Mouse (Mus musculus) lung, postnatal 10 days (tissue): ENCODE results near the gene Spata2.

Source experiments
- DNase-seq: peaks from one replicate; pipeline ENCODE4 v3.0.0; 2021

The Spata2 gene

DNA sequence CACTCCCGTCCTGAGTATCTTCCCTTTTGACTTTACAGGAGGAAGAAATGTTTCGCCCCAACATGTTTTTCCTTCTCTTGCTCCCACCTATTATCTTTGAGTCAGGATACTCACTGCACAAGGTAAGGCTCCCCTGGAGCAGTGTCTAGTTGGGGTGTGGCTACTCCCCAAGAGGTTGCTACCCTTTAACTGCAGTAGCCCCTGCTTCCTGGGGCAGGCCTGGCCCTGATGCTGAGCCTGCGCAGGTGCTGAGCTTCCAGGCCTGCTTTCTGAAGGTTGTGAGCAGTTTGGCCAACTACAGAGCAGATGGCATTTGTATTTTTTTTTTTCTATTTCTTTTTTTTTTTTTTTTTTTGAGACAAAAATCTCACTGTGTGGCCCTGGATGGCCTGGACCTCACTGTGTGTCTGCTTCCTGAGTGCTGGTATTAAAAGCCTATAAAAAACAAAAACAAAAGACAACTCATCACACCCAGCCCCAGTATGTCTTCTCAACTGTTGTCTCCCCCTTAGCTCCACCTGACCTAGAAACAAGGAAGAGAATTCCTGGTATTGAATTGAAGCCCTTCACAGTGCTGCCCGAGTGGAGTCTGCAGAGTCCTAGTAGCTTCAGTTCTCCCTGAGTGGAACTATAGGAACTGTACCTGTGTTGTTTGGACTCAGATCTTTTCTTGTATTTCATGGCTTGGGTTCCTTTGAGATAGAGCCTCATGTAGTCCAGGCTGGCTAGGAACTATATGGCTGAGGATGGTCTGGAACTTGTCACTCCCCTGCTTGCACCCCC is 49.1 kb downstream of the Spata2 start:
- no peak for DNase-seq

DNA sequence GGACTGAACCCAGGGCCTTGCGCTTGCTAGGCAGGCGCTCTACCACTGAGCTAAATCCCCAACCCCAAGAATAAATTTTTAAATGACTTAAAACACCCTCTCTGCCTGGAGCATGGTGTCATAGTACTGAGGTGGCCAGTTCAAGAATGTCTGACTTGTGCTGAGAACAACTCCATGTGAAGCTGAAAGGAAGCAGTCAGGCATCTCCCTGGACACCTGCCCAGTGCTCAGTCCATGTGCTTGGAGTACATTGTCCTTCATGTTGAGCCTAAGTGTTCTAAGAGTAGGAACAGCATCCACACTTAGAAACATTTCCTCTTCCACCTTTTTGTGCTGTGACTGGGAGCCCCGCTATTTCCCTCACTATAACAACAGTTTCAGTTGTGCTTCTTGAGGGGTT is 53.3 kb downstream of the Spata2 start:
- no peak for DNase-seq

DNA sequence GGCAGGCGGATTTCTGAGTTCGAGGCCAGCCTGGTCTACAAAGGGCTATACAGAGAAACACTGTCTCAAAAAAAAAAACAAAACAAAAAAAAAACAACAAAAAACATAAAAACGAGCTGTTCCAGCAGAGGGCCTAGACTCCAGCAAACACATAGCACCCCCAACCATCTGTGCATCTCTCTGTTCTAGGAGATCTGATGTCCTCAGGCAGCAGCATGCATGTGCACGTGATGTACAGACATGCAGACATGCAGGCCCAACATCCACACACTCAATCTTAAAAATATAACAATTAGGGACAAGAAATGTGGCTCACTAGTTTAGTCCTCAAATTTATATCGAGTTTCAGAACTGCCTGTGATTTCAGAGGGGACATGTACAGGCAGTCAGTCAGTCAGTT is 56.3 kb downstream of the Spata2 start:
- DNase-seq = no peak

DNA sequence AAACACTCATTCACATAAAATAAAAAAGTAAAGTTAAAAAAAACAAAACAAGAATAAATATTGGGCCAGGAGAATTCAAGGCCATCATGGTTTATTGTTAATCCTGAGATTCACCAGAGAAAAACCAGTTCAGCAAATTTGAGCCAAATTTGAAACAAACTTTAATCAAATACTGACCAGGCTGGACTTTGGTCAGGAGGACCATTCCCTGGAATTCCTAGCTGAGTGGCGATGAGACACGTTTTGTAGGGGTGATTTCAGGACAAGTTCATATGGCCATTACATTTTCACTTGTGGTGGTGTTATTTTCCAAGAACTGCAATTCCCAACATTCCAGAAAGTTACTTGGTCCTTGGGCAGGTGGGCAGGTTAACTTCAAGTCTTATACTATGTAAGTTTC is 57.1 kb downstream of the Spata2 start:
- DNase-seq = no peak

DNA sequence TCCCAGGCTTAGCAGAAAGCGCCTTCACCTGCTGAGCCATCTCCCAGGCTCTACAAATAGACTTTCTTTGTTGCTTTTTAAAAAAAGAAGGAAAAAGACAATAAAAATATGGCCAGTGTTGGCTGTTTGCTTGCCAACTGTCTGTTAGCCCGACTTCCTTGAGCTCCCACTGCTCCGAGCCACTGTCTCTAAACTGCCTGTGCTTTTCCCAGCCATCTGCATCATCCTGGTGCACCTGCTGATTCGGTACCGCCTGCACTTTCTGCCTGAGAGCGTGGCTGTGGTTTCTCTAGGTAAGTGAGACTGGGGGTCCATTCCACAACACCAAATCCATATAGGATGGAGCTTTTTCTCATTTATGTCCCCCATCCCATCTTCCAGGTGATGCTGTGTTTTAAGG is 58.1 kb downstream of the Spata2 start:
- no peak for DNase-seq

DNA sequence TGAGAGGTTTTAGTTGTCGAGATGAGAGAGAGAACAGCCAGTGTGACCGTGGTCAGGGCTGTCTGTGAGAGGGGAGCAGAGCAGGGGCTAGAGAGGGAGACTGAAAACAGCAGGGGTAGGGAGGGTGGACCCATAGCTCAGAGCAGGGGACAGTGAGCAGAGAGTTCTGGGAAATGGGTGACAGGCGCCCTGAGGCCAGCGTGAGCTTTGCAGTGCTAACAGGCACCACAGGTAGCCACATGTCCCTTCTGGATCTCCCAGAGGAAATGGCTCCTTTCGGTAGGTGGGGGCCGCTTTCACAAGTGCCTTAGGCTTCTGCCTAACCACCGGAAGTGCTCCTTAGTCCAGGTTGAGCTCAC is 61.3 kb downstream of the Spata2 start:
- no peak for DNase-seq
